Mouse (Mus musculus) heart, adult 2 months (tissue): ENCODE data around the gene Col26a1.

Experiments used
- CTCF ChIP-seq: fragments of 200-600 bp; IDR thresholded peaks from 2 replicates; pipeline ENCODE4 v1.8.1; 2022; ENCODE audit warnings: antibody characterized with exemption, mild to moderate bottlenecking, moderate library complexity
- EP300 ChIP-seq: fragments of 200-500 bp; IDR thresholded peaks from 2 replicates; pipeline ENCODE4 v1.6.1; 2011; ENCODE audit warnings: low read depth, low read length, control low read depth; ENCODE audit not compliant: insufficient read depth

GRCm38 (mm10) chr5:136694976-136695375 lies 188.0 kb downstream of the Col26a1 start:
- TF ChIP-seq CTCF (no peak), EP300 (no peak)
